Mouse (Mus musculus) spleen, adult 2 months (tissue): Measurements from ENCODE around the gene Cox6b1. TPM values are rescaled to one million over a fixed set of nuclear protein-coding genes. Genes with fewer than 3 reads are reported as not detected.
A peak's percentile ranks its signal among the peaks of the same experiment; 100 is the strongest.

Experiments
- DNase-seq, 2 experiments: peaks; one replicate each; pipeline versions ENCODE4 v3.0.0 to v3.0.0-alpha.2; 2012 to 2021; ENCODE audit warnings: low spot score in 2 of 2, low read depth in 1 of 2
- H3K27ac ChIP-seq: fragments of 200-500 bp; 2 replicates; pipeline ENCODE4 v1.5.1; 2012; ENCODE audit warnings: low read length, inconsistent platforms; ENCODE audit not compliant: insufficient read depth
- H3K27me3 ChIP-seq: fragments of 200-500 bp; 2 replicates; pipeline ENCODE4 v1.6.1; 2012; ENCODE audit warnings: mild to moderate bottlenecking, moderate library complexity, low read length, inconsistent platforms; ENCODE audit not compliant: control insufficient read depth, insufficient read depth
- H3K36me3 ChIP-seq: fragments of 200-500 bp; 2 replicates; pipeline ENCODE4 v1.6.1; 2012; ENCODE audit warnings: mild to moderate bottlenecking, low read length, inconsistent platforms; ENCODE audit not compliant: control insufficient read depth, insufficient read depth
- H3K4me1 ChIP-seq: fragments of 200-500 bp; 2 replicates; pipeline ENCODE4 v1.6.1; 2011; ENCODE audit warnings: inconsistent platforms; ENCODE audit not compliant: control insufficient read depth, insufficient read depth, insufficient read length
- H3K4me3 ChIP-seq: fragments of 200-500 bp; 2 replicates; pipeline ENCODE4 v1.5.1; 2011; ENCODE audit warnings: mild to moderate bottlenecking, inconsistent platforms; ENCODE audit not compliant: insufficient read depth, insufficient read length; ENCODE audit errors: extremely low read depth
- CTCF ChIP-seq: fragments of 200-500 bp; IDR thresholded peaks from 2 replicates; pipeline ENCODE4 v1.5.1; 2011; ENCODE audit warnings: mild to moderate bottlenecking, inconsistent platforms; ENCODE audit not compliant: insufficient read depth, insufficient read length, insufficient replicate concordance; ENCODE audit errors: extremely low read depth
- POLR2A ChIP-seq: fragments of 200-500 bp; IDR thresholded peaks from 2 replicates; pipeline ENCODE4 v1.6.1; 2011; ENCODE audit warnings: low read depth, low read length, inconsistent platforms
- WGBS: fragments of 180-500 bp; shearing (Covaris S2); methylation state at CpG from one replicate; pipeline ENCODE4 v1.1.7; 2018; 5-methylcytosine and 5-hydroxymethylcytosine counted together
- polyA plus RNA-seq: library from polyadenylated mRNA; depleted of rRNA; stranded (reverse); fragments of >200 nt; gene quantifications from 2 replicates; pipeline ENCODE4 v1.2.3, GENCODE M21; 2012; rRNA removed

Gene Cox6b1
- 116 and 120 TPM in 2 replicates for polyA plus RNA-seq

DNA sequence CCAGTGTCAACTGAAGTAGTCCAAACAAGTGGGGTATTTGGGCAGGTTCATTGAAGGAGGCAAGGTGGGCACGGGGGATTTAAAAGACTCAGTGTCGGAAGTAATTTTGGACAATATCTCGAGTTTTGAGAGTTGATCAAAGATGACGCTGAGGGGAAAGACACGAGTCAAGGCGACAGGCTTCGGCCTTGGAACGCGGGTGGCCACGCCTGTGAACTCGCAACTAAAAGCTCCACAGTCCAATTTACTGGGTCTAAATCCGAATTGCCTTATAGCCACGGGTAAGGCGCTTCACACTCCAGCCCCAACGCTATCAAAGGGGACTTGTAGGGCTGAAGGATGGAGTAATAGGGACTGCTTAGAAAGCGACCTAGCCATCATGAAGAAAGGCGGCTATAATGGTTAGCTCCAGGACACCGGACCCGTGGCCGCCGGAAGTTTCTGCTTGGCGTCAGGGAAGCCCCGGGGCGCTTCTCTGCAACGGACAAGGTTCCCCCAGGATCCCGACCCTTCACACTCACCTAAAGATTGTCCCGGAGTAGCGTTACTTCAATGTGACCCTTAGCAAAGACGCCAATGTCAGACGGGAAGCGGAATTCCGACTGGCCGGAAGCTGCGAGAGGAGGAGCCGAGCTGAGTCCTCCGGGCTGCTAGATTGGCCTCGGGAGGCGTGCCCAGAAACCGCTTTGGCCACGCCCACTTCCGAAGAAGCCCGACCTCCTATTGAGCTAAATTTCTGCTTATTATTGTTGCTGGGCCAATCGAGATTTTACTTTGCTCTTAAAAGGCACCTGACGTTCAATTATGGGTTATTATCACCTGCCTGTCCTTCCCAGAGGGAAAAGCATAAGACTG lies at the start of gene Cox6b1:
Gene Cox6b1 (minus strand): TSS at position 622 of the 855 bp plus-strand sequence.
- Histone ChIP-seq H3K27ac (peak within 1 kb of the TSS; percentile 67), H3K36me3 (peaks cover 18% of the 10 kb centered on the region), H3K27me3 (peaks cover 1% of the 10 kb centered on the region; the same call in 1 of the 2 replicates), H3K4me3 (peak within 1 kb of the TSS; percentile 89), H3K4me1 (peaks cover 4% of the 10 kb centered on the region; the same call in 1 of the 2 replicates)
- WGBS = 2% methylated on average over 44 of the region's 44 CpGs
- peak; percentile 82 to 84 for DNase-seq
- no peak for TF ChIP-seq CTCF
- TF ChIP-seq POLR2A = 0 out of 2 replicates have a peak, but pooled peaks have one; percentile 24

GRCm38 (mm10) chr7:30671480-30671879 lies 45.5 kb upstream of the Cox6b1 start, which contains the start of gene Pmis2:
Gene Pmis2, minus strand, starts transcription at chr7:30671605.
- Histone ChIP-seq H3K27me3 (no peaks in the 10 kb centered on the region), H3K4me3 (no peak within 1 kb of the TSS), H3K4me1 (no peaks in the 10 kb centered on the region), H3K27ac (no peak within 1 kb of the TSS), H3K36me3 (no peaks in the 10 kb centered on the region)
- no peak for DNase-seq
- 73% methylated on average over 9 of the region's 9 CpGs for WGBS
- no peak for TF ChIP-seq POLR2A
- no peak for TF ChIP-seq CTCF

DNA sequence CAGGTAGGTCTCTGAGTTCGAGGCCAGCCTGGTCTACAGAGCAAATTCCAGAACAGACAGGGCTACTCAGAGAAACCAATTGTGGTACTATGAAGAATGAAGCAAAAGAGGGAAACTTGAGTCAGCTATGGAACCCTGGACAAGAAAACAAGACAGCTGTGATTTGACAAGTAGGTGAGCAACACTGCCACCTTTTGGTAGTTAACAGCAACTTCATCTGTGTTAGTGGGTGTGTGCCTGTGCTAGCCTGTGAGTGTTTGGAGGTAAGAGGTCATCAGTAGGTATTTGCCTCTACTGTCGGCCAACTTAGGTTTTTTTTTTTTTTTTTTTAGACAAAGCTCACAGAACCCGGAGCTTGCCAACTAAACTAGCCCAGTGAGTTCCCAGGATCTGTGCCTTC lies 43.3 kb upstream of the Cox6b1 start:
- Histone ChIP-seq H3K27ac (no peak overlapping the region), H3K4me1 (peaks cover 5% of the 10 kb centered on the region; the same call in 1 of the 2 replicates), H3K27me3 (no peaks in the 10 kb centered on the region; the same call in 1 of the 2 replicates), H3K4me3 (no peak overlapping the region), H3K36me3 (no peaks in the 10 kb centered on the region)
- DNase-seq = peak in 1 of 2 experiments; percentile 28
- WGBS = 37% methylated on average over 3 of the region's 3 CpGs
- no peak for TF ChIP-seq CTCF
- no peak for TF ChIP-seq POLR2A

DNA sequence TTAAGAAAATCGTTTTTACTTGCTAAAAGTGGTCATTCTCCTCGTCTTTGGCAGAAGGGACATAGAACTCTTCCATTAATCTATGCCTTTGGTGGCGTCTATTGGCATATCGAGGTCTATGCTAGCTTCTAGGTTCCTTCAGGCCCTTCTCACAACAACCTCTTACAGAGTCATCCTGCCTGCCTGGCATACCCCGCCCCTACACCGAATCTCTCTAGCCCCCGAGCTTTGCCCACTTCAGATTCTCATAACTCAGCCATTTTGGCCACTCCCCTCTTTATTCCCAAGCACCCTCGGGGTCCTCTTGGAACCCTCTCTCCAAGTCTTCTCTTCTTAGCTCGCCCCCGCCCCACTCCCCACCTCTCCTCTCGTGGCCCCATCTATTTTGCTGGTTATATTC lies 39.4 kb upstream of the Cox6b1 start:
- H3K27me3 ChIP-seq = no peaks in the 10 kb centered on the region; the same call in 1 of the 2 replicates
- DNase-seq = no peak
- H3K36me3 ChIP-seq = peaks cover 5% of the 10 kb centered on the region
- no peak overlapping the region for H3K27ac ChIP-seq
- H3K4me1 ChIP-seq = peaks cover 5% of the 10 kb centered on the region; the same call in 1 of the 2 replicates
- WGBS = 14% methylated on average over 11 of the region's 11 CpGs
- TF ChIP-seq POLR2A (no peak), CTCF (no peak)
- peak overlapping the region; percentile 95 for H3K4me3 ChIP-seq

- TF ChIP-seq POLR2A (no peak; the same call in 1 of the 2 replicates), CTCF (no peak)
- peak; percentile 86 to 88 for DNase-seq
- Histone ChIP-seq H3K4me3 (peak within 1 kb of the TSS; percentile 95), H3K4me1 (peaks cover 5% of the 10 kb centered on the region; the same call in 1 of the 2 replicates), H3K27ac (peak within 1 kb of the TSS; percentile 43), H3K27me3 (no peaks in the 10 kb centered on the region; the same call in 1 of the 2 replicates), H3K36me3 (peaks cover 8% of the 10 kb centered on the region)
- under 1% methylated on average over 34 of the region's 34 CpGs for WGBS
These were observed 38.7 kb upstream of the Cox6b1 start, which contains the start of gene Haus5 for GRCm38 (mm10) chr7:30664529-30665200. Gene Haus5, minus strand, starts transcription at chr7:30664994.

- WGBS = 2% methylated on average over 59 of the region's 59 CpGs
- peak within 1 kb of the TSS; percentile 77 for H3K4me3 ChIP-seq
- H3K27ac ChIP-seq = peak within 1 kb of the TSS; percentile 60
- no peaks in the 10 kb centered on the region for H3K27me3 ChIP-seq
- H3K4me1 ChIP-seq = no peaks in the 10 kb centered on the region
- DNase-seq = peak; percentile 98 to 99
- H3K36me3 ChIP-seq = peaks cover 25% of the 10 kb centered on the region
- TF ChIP-seq POLR2A = peak; percentile 82
- TF ChIP-seq CTCF = no peak
These were observed 23.9 kb upstream of the Cox6b1 start, which contains the start of gene Rbm42 for GRCm38 (mm10) chr7:30649591-30650540. Gene Rbm42, minus strand, starts transcription at chr7:30650317.
